Mouse (Mus musculus) CH12.LX (cell line): ENCODE data around the gene Sptbn4. TPM values are rescaled to one million over a fixed set of nuclear protein-coding genes. Genes with fewer than 3 reads are reported as not detected.
"Not testable (repeated sequence)": the region's sequence is repeated elsewhere in the genome, so short reads cannot be mapped to it uniquely, and the experiment has no call there.

Experiments used
- DNase-seq: peaks from one replicate; pipeline ENCODE4 v3.0.0-alpha.2; 2013; ENCODE audit errors: extremely low read depth
- H3K27ac ChIP-seq: 2 replicates; pipeline ENCODE4 v1.5.1; 2012; ENCODE audit warnings: low read depth, mild to moderate bottlenecking, control low read depth, moderate library complexity; ENCODE audit not compliant: insufficient read depth
- H3K27me3 ChIP-seq: replicated peaks from 2 replicates; pipeline ENCODE3; 2012; ENCODE audit warnings: inconsistent platforms
- H3K36me3 ChIP-seq, 2 experiments: replicated peaks in 1 of 2; 2 replicates each; pipeline versions ENCODE3 to v1.6.1; 2012; ENCODE audit warnings: inconsistent platforms in 1 of 2, low read length in 1 of 2, mild to moderate bottlenecking in 1 of 2, mixed read lengths in 1 of 2, moderate library complexity in 1 of 2; ENCODE audit not compliant: control insufficient read depth in 1 of 2, insufficient read depth in 1 of 2
- H3K4me1 ChIP-seq, 2 experiments: 2 replicates each; pipeline ENCODE4 v1.6.1; 2012; ENCODE audit warnings: inconsistent platforms in 1 of 2, moderate library complexity in 1 of 2; ENCODE audit not compliant: insufficient read depth in 2 of 2, control insufficient read depth in 1 of 2
- H3K4me2 ChIP-seq: 2 replicates; pipeline ENCODE4 v1.6.1; 2012; ENCODE audit warnings: low read depth, mild to moderate bottlenecking, control low read depth; ENCODE audit not compliant: poor library complexity, insufficient read depth, severe bottlenecking
- H3K4me3 ChIP-seq, 3 experiments: fragments of 150-350 bp in 1 of 3; sonication (generic) in 1 of 3; replicated peaks in 1 of 3; 2 replicates each; pipeline versions ENCODE3 to v1.5.1; 2011 to 2012; ENCODE audit warnings: low read depth in 2 of 3, low read length in 2 of 3, mild to moderate bottlenecking in 2 of 3, moderate library complexity in 2 of 3, control low read depth in 1 of 3, improper control_type of control experiment in 1 of 3, inconsistent platforms in 1 of 3, mixed read lengths in 1 of 3; ENCODE audit not compliant: poor library complexity in 1 of 3
- H3K79me2 ChIP-seq: replicated peaks from 2 replicates; pipeline ENCODE4 v1.6.1; 2012; ENCODE audit warnings: mild to moderate bottlenecking, moderate library complexity; ENCODE audit not compliant: control insufficient read depth, poor library complexity, insufficient read depth, severe bottlenecking; ENCODE audit errors: extremely low read depth
- H3K9ac ChIP-seq: 2 replicates; pipeline ENCODE4 v1.6.1; 2012; ENCODE audit warnings: low read depth, mild to moderate bottlenecking, control low read depth, moderate library complexity; ENCODE audit not compliant: insufficient read depth
- H3K9me3 ChIP-seq: replicated peaks from 2 replicates; pipeline ENCODE3; 2012; ENCODE audit warnings: low read length, inconsistent platforms, mixed read lengths
- E2F4 ChIP-seq: IDR thresholded peaks from 2 replicates; pipeline ENCODE4 v1.6.1; 2011; ENCODE audit warnings: low read depth, low read length, improper control_type of control experiment; ENCODE audit not compliant: insufficient replicate concordance
- ELF1 ChIP-seq: IDR thresholded peaks from 2 replicates; pipeline ENCODE4 v1.6.1; 2014; ENCODE audit warnings: low read depth, mild to moderate bottlenecking, inconsistent platforms, low read length, improper control_type of control experiment
- EP300 ChIP-seq: IDR thresholded peaks from 2 replicates; pipeline ENCODE4 v1.6.1; 2011; ENCODE audit warnings: low read length, improper control_type of control experiment
- ETS1 ChIP-seq: conservative IDR thresholded peaks from 2 replicates; pipeline ENCODE4 v1.6.1; 2012; ENCODE audit warnings: low read depth, mild to moderate bottlenecking, inconsistent platforms, low read length, improper control_type of control experiment, moderate library complexity
- HCFC1 ChIP-seq: IDR thresholded peaks from 2 replicates; pipeline ENCODE4 v1.6.1; 2012; ENCODE audit warnings: low read depth, mild to moderate bottlenecking, inconsistent platforms, low read length, improper control_type of control experiment
- JUN ChIP-seq: IDR thresholded peaks from 2 replicates; pipeline ENCODE4 v1.6.1; 2011; ENCODE audit warnings: low read depth, mild to moderate bottlenecking, low read length, improper control_type of control experiment, moderate library complexity; ENCODE audit not compliant: insufficient read depth
- JUND ChIP-seq: conservative IDR thresholded peaks from 2 replicates; pipeline ENCODE4 v1.6.1; 2011; ENCODE audit warnings: low read depth, low read length, improper control_type of control experiment
- KAT2A ChIP-seq: IDR thresholded peaks from 2 replicates; pipeline ENCODE4 v1.6.1; 2012; ENCODE audit warnings: low read length, improper control_type of control experiment, inconsistent platforms; ENCODE audit not compliant: insufficient replicate concordance
- MAX ChIP-seq: IDR thresholded peaks from 2 replicates; pipeline ENCODE4 v1.6.1; 2011; ENCODE audit warnings: low read length, improper control_type of control experiment
- MAZ ChIP-seq: IDR thresholded peaks from 2 replicates; pipeline ENCODE4 v1.6.1; 2012; ENCODE audit warnings: low read depth, mild to moderate bottlenecking, inconsistent platforms, low read length, improper control_type of control experiment, moderate library complexity
- MEF2A ChIP-seq: IDR thresholded peaks from 2 replicates; pipeline ENCODE4 v1.6.1; 2014; ENCODE audit warnings: low read depth, mild to moderate bottlenecking, inconsistent platforms, low read length, improper control_type of control experiment, borderline replicate concordance
- MXI1 ChIP-seq: IDR thresholded peaks from 2 replicates; pipeline ENCODE4 v1.6.1; 2011; ENCODE audit warnings: mild to moderate bottlenecking, low read depth, low read length, improper control_type of control experiment
- MYC ChIP-seq: IDR thresholded peaks from 2 replicates; pipeline ENCODE4 v1.6.1; 2011; ENCODE audit warnings: low read depth, mild to moderate bottlenecking, improper control_type of control experiment, low read length
- NELFE ChIP-seq: IDR thresholded peaks from 2 replicates; pipeline ENCODE4 v1.6.1; 2011; ENCODE audit warnings: low read depth, low read length, improper control_type of control experiment
- NRF1 ChIP-seq: IDR thresholded peaks from 2 replicates; pipeline ENCODE4 v1.6.1; 2014; ENCODE audit warnings: low read depth, mild to moderate bottlenecking, inconsistent platforms, low read length, improper control_type of control experiment, moderate library complexity
- POLR2A ChIP-seq: IDR thresholded peaks from 2 replicates; pipeline ENCODE4 v1.6.1; 2011; ENCODE audit warnings: low read depth, mild to moderate bottlenecking, improper control_type of control experiment, low read length
- POLR2AphosphoS2 ChIP-seq: IDR thresholded peaks from 2 replicates; pipeline ENCODE4 v1.6.1; 2011; ENCODE audit warnings: low read depth, low read length, improper control_type of control experiment
- RCOR1 ChIP-seq: conservative IDR thresholded peaks from 2 replicates; pipeline ENCODE4 v1.6.1; 2012; ENCODE audit warnings: low read depth, mild to moderate bottlenecking, inconsistent platforms, low read length, improper control_type of control experiment
- SIN3A ChIP-seq: IDR thresholded peaks from 2 replicates; pipeline ENCODE4 v1.6.1; 2012; ENCODE audit warnings: low read length, improper control_type of control experiment, inconsistent platforms
- SMC3 ChIP-seq: IDR thresholded peaks from 2 replicates; pipeline ENCODE4 v1.6.1; 2011; ENCODE audit warnings: low read depth, low read length, improper control_type of control experiment
- TBP ChIP-seq: conservative IDR thresholded peaks from 2 replicates; pipeline ENCODE4 v1.6.1; 2011; ENCODE audit warnings: low read depth, low read length, improper control_type of control experiment
- TCF12 ChIP-seq: IDR thresholded peaks from 2 replicates; pipeline ENCODE4 v1.6.1; 2014; ENCODE audit warnings: low read depth, mild to moderate bottlenecking, inconsistent platforms, low read length, improper control_type of control experiment
- USF1 ChIP-seq: IDR thresholded peaks from 2 replicates; pipeline ENCODE4 v1.6.1; 2014; ENCODE audit warnings: low read depth, mild to moderate bottlenecking, inconsistent platforms, low read length, improper control_type of control experiment
- ZKSCAN1 ChIP-seq: IDR thresholded peaks from 2 replicates; pipeline ENCODE4 v1.6.1; 2012; ENCODE audit warnings: low read depth, inconsistent platforms, low read length, improper control_type of control experiment, borderline replicate concordance
- ZMIZ1 ChIP-seq: IDR thresholded peaks from 2 replicates; pipeline ENCODE4 v1.6.1; 2012; ENCODE audit warnings: low read depth, mild to moderate bottlenecking, inconsistent platforms, low read length, improper control_type of control experiment
- ZNF384 ChIP-seq: IDR thresholded peaks from 2 replicates; pipeline ENCODE4 v1.6.1; 2012; ENCODE audit warnings: low read depth, low read length, improper control_type of control experiment, inconsistent platforms
- dilution Hi-C: fragments of 300-500 bp; cut with MboI; formaldehyde crosslinking; loops from 2 replicates; pipeline ENCODE4 v1.14.3; 2020; ENCODE audit warnings: low sequenced_read_pairs; ENCODE audit not compliant: extremely low pct_unique_long_range_greater_than_20kb, extremely low pct_ligation_motif_present
- in situ Hi-C: fragments of 300-500 bp; cut with MboI; formaldehyde crosslinking; loops from 3 replicates; pipeline ENCODE4 v1.14.3; 2019; ENCODE audit warnings: low sequenced_read_pairs, low pct_ligation_motif_present, low pct_unique_long_range_greater_than_20kb, mixed read lengths
- polyA plus RNA-seq: library from polyadenylated mRNA; unstranded; fragments of >175 nt; gene quantifications from 2 replicates; pipeline ENCODE4 v1.2.1, GENCODE M21; 2012; ENCODE audit warnings: low read depth; ENCODE audit not compliant: insufficient read length
- total RNA-seq, 2 experiments: library from RNA; depleted of rRNA; stranded (reverse); fragments of 300-350 nt in 1 of 2; fragments of >200 nt in 1 of 2; gene quantifications; 2 replicates each; pipeline ENCODE4 v1.2.3; 2012 to 2014

Gene Sptbn4
- 0.29 and 0.38 TPM in 2 replicates for total RNA-seq (2012; rRNA removed)
- 0.18 and 0.21 TPM in 2 replicates for total RNA-seq (2014; rRNA removed)
- 0.20 and 0.24 TPM in 2 replicates for polyA plus RNA-seq

- dilution Hi-C loops = no loop called here
- Histone ChIP-seq H3K4me3 (peak within 1 kb of the TSS; percentile 37 to 74 (median 53)), H3K79me2 (no peaks in the 10 kb centered on the region), H3K4me1 (peaks cover 10 to 33% of the 10 kb centered on the region in 2 experiments), H3K9me3 (peaks cover 2% of the 10 kb centered on the region)
- in situ Hi-C loops = no loop called here
- TF ChIP-seq ETS1 (no peak), E2F4 (0 out of 2 replicates have a peak, but pooled peaks have one; percentile 11), SIN3A (no peak), TBP (no peak), JUND (no peak), MXI1 (peak; percentile 43; the same call in 1 of the 2 replicates), USF1 (no peak), MYC (no peak), TCF12 (no peak), NRF1 (0 out of 2 replicates have a peak, but pooled peaks have one; percentile 34), KAT2A (no peak), POLR2AphosphoS2 (no peak), ZMIZ1 (no peak), SMC3 (no peak), RCOR1 (no peak), ZKSCAN1 (no peak), MAX (no peak), ZNF384 (no peak), MEF2A (no peak), ELF1 (no peak), POLR2A (peak; percentile 59), JUN (no peak), MAZ (no peak), HCFC1 (no peak), EP300 (no peak), NELFE (0 out of 2 replicates have a peak, but pooled peaks have one; percentile 17)
- TF ChIP-seq, all 38 proteins: peak for 5
- no peaks in the 10 kb centered on the region for H3K36me3 ChIP-seq
- DNase-seq = peak; percentile 100
- H3K9ac ChIP-seq = peak within 1 kb of the TSS; percentile 62
- peaks cover 41% of the 10 kb centered on the region for H3K27me3 ChIP-seq
- no peak within 1 kb of the TSS for H3K27ac ChIP-seq
- peak within 1 kb of the TSS; percentile 85 for H3K4me2 ChIP-seq
Measured at GRCm38 (mm10) chr7:27447419-27448286, at the start of gene Sptbn4, which contains the start of gene Blvrb. Gene Sptbn4, minus strand, starts transcription at chr7:27447686. Gene Blvrb, plus strand, starts transcription at chr7:27447978.

GRCm38 (mm10) chr7:27494659-27495367, 47.3 kb upstream of the Sptbn4 start:
- dilution Hi-C loops = not testable (repeated sequence)
- in situ Hi-C loops = loop anchor here (5.0 kb wide), 1 partner anchor 58 kb away; no protein-coding TSS in a partner anchor

More at GRCm38 (mm10) chr7:27494659-27495367, 47.3 kb upstream of the Sptbn4 start:
- H3K79me2 ChIP-seq, H3K27ac ChIP-seq, H3K9ac ChIP-seq, H3K27me3 ChIP-seq, H3K4me3 ChIP-seq, H3K9me3 ChIP-seq, H3K4me2 ChIP-seq, H3K36me3 ChIP-seq, DNase-seq: not testable (repeated sequence)
- H3K4me1 ChIP-seq = peaks cover 2 to 22% of the 10 kb centered on the region in 2 experiments
